Mouse (Mus musculus): ENCODE measurements around the gene Ssmem1. TPM values are rescaled to one million over a fixed set of nuclear protein-coding genes. Genes with fewer than 3 reads are reported as not detected.

The Ssmem1 gene
- total and polyA plus RNA-seq, 3 experiments = 0.16 TPM; not detected in 2

- 90% methylated on average over 6 of the region's 6 CpGs for WGBS
- intact Hi-C loops (cut with DNase I) = no loop called here
- no peaks in the 10 kb centered on the region for H3K79me2 ChIP-seq (replicated peaks; ENCODE audit: control insufficient read depth, insufficient read depth, low read length)
- no peaks in the 10 kb centered on the region for H3K36me3 ChIP-seq (ENCODE audit: control insufficient read depth, insufficient read depth, low read length)
- no peak for DNase-seq
- H3K4me3 ChIP-seq = no peak overlapping the region
- H3K27me3 ChIP-seq (ENCODE audit: control insufficient read depth, insufficient read depth, low read length) = no peaks in the 10 kb centered on the region
- H3K9ac ChIP-seq (ENCODE audit: low read depth, low read length) = no peak overlapping the region
- TF ChIP-seq CTCF (IDR thresholded peaks at IDR 0.05) = no peak
- H3K4me1 ChIP-seq (ENCODE audit: control insufficient read depth, insufficient read depth, low read length) = no peaks in the 10 kb centered on the region
- no peak overlapping the region for H3K27ac ChIP-seq
Measured at GRCm38 (mm10) chr6:30477784-30478183, 31.9 kb upstream of the Ssmem1 start.

DNA sequence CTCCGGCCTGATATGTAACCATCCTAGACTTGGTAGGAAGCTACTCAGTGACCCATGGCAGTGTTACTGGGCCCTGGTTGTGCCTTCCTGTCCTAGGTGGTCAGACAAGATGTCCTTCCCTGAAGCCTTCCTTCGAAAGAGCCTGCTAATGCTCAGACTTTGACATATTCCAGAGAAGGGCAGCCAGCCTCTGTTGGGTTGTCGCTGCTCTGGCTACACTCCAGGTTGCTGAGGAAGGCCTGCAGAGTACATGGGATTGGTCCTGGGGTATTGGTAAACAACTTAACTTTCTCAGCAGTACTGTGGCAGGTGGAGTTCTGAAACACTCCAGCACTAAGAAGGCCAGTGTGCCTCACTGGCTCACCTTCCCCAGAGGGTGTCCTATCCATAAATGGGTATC, 30.2 kb upstream of the Ssmem1 start:
- TF ChIP-seq CTCF (IDR thresholded peaks at IDR 0.05) = no peak
- no peak for TF ChIP-seq POLR2A (IDR thresholded peaks at IDR 0.05; ENCODE audit: insufficient read depth, low read depth, low read length)
- Histone ChIP-seq H3K27ac (no peak overlapping the region), H3K27me3 (ENCODE audit: control insufficient read depth, insufficient read depth, low read length) (no peaks in the 10 kb centered on the region), H3K79me2 (replicated peaks; ENCODE audit: control insufficient read depth, insufficient read depth, low read length) (no peaks in the 10 kb centered on the region), H3K4me1 (ENCODE audit: control insufficient read depth, insufficient read depth, low read length) (no peaks in the 10 kb centered on the region), H3K9ac (ENCODE audit: low read depth, low read length) (no peak overlapping the region), H3K4me3 (no peak overlapping the region), H3K36me3 (ENCODE audit: control insufficient read depth, insufficient read depth, low read length) (no peaks in the 10 kb centered on the region)
- intact Hi-C loops (cut with DNase I) = no loop called here
- no peak for DNase-seq
- 79% methylated on average over 3 of the region's 3 CpGs for WGBS

DNA sequence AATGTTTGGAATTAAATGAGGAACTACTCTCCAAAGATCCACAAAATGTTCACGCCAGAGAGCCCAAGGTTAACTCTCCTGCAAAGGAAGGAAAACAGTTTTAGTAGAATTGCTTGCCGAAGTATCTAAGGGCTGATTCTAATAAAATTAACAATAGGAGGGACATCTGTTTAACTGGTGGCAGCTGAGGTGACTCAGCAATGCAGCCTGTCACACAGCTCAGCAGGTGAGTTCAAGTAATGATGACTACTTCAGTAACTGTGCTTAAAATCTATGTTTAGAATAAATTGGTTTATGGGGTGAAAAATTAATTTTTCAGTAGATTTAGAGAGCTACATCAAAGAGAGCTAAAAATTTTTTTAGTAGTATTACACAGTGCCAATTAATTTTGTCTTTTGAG, 26.7 kb upstream of the Ssmem1 start:
- WGBS = 82% methylated on average over 2 of the region's 2 CpGs
- Histone ChIP-seq H3K4me3 (no peak overlapping the region), H3K27ac (no peak overlapping the region), H3K4me1 (ENCODE audit: control insufficient read depth, insufficient read depth, low read length) (no peaks in the 10 kb centered on the region), H3K36me3 (ENCODE audit: control insufficient read depth, insufficient read depth, low read length) (0 out of 2 replicates have a peak, but pooled peaks cover 2% of the 10 kb centered on the region), H3K27me3 (ENCODE audit: control insufficient read depth, insufficient read depth, low read length) (no peaks in the 10 kb centered on the region), H3K79me2 (replicated peaks; ENCODE audit: control insufficient read depth, insufficient read depth, low read length) (no peaks in the 10 kb centered on the region), H3K9ac (ENCODE audit: low read depth, low read length) (no peak overlapping the region)
- intact Hi-C loops (cut with DNase I) = no loop called here
- no peak for DNase-seq
- TF ChIP-seq EP300 (IDR thresholded peaks at IDR 0.05; ENCODE audit: insufficient read depth, low read depth, low read length) (no peak), POLR2A (IDR thresholded peaks at IDR 0.05; ENCODE audit: insufficient read depth, low read depth, low read length) (no peak), CTCF (IDR thresholded peaks at IDR 0.05) (no peak)

DNA sequence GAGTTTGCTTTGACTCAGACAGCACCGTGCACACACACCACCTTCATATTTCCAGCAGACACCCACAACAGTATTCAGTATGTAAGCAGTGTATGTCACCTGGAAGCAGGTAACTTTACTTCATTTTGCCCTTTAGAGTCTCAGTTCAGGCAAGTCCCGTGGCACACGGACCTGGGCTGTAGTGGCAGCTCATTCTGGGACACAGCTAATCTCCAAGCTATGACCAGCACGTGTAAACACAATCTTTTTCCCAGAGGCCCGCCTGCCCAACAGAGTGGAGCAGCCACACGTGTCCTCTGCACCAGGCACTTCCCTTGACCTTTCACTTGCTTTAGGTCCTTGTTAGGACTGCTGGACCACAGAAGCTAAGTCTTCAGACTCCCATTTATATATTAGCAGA, 23.1 kb upstream of the Ssmem1 start:
- 73% methylated on average over 6 of the region's 6 CpGs for WGBS
- intact Hi-C loops (cut with DNase I) = no loop called here
- no peak for DNase-seq

DNA sequence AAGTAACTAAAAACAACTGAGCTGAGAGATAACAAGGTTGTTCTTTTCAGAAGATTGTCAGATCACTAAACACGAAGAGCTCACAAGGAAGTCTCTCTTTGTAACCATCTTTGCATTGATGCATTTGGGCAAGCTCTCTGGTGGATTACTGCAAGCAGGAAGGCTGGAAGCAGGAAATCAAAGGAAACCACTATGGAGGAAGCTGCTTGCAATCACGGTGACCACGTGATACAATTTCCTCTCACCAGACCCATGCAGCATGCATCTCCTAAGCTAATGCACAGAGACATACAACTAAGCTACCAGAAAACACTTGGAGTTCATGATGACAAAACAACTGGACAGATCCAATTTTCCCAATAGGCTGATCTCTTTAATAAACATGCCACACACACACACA, 10.6 kb upstream of the Ssmem1 start:
- 43% methylated on average over 3 of the region's 3 CpGs for WGBS
- intact Hi-C loops (cut with DNase I) = no loop called here
- H3K27me3 ChIP-seq (ENCODE audit: control insufficient read depth, insufficient read depth, low read length) = no peaks in the 10 kb centered on the region
- no peak overlapping the region for H3K9ac ChIP-seq (ENCODE audit: low read depth, low read length)
- no peak overlapping the region for H3K27ac ChIP-seq
- no peaks in the 10 kb centered on the region for H3K4me1 ChIP-seq (ENCODE audit: control insufficient read depth, insufficient read depth, low read length)
- no peak overlapping the region for H3K4me3 ChIP-seq
- no peaks in the 10 kb centered on the region for H3K79me2 ChIP-seq (replicated peaks; ENCODE audit: control insufficient read depth, insufficient read depth, low read length)
- TF ChIP-seq CTCF (IDR thresholded peaks at IDR 0.05) (no peak), EP300 (IDR thresholded peaks at IDR 0.05; ENCODE audit: insufficient read depth, low read depth, low read length) (no peak), POLR2A (IDR thresholded peaks at IDR 0.05; ENCODE audit: insufficient read depth, low read depth, low read length) (no peak)
- DNase-seq = no peak
- H3K36me3 ChIP-seq (ENCODE audit: control insufficient read depth, insufficient read depth, low read length) = peaks cover 3% of the 10 kb centered on the region

More for the DNA sequence above, 23.1 kb upstream of the Ssmem1 start:
- Histone ChIP-seq H3K36me3 (ENCODE audit: control insufficient read depth, insufficient read depth, low read length) (peaks cover 2% of the 10 kb centered on the region; the same call in 1 of the 2 replicates), H3K27me3 (ENCODE audit: control insufficient read depth, insufficient read depth, low read length) (no peaks in the 10 kb centered on the region), H3K4me1 (ENCODE audit: control insufficient read depth, insufficient read depth, low read length) (no peaks in the 10 kb centered on the region), H3K9ac (ENCODE audit: low read depth, low read length) (no peak overlapping the region), H3K27ac (no peak overlapping the region), H3K4me3 (no peak overlapping the region), H3K79me2 (replicated peaks; ENCODE audit: control insufficient read depth, insufficient read depth, low read length) (no peaks in the 10 kb centered on the region)
- no peak for TF ChIP-seq POLR2A (IDR thresholded peaks at IDR 0.05; ENCODE audit: insufficient read depth, low read depth, low read length)
- no peak for TF ChIP-seq CTCF (IDR thresholded peaks at IDR 0.05)
- no peak for TF ChIP-seq EP300 (IDR thresholded peaks at IDR 0.05; ENCODE audit: insufficient read depth, low read depth, low read length)

DNA sequence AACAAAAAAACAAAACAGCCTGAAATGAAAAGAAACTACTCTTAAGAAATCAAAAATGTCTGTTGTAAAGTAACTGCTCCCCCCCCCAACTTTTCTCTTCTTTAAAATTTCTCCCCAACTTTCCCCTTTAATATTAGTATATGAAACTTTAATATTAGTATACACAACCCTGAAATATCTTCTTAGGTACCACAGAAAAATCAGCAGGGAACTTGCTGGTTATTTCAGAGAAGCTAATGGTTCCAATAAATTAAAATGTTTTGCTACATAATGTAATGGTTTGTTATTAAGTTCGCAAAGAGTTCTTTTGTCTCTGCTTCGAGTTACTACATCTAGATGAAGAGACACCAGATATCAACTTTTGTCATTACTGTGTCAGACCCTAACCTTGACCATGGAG, 825 bp upstream of the Ssmem1 start:
- H3K27me3 ChIP-seq (ENCODE audit: control insufficient read depth, insufficient read depth, low read length) = no peaks in the 10 kb centered on the region
- peak overlapping the region; percentile 71 for H3K4me3 ChIP-seq
- no peaks in the 10 kb centered on the region for H3K36me3 ChIP-seq (ENCODE audit: control insufficient read depth, insufficient read depth, low read length)
- WGBS = 14% methylated on average over 2 of the region's 2 CpGs
- intact Hi-C loops (cut with DNase I) = no loop called here
- DNase-seq = no peak
- H3K9ac ChIP-seq (ENCODE audit: low read depth, low read length) = peak overlapping the region; percentile 74
- H3K79me2 ChIP-seq (replicated peaks; ENCODE audit: control insufficient read depth, insufficient read depth, low read length) = no peaks in the 10 kb centered on the region
- no peaks in the 10 kb centered on the region for H3K4me1 ChIP-seq (ENCODE audit: control insufficient read depth, insufficient read depth, low read length)
- H3K27ac ChIP-seq = peak overlapping the region; percentile 85
- no peak for TF ChIP-seq CTCF (IDR thresholded peaks at IDR 0.05)
- TF ChIP-seq POLR2A (IDR thresholded peaks at IDR 0.05; ENCODE audit: insufficient read depth, low read depth, low read length) = no peak
- TF ChIP-seq EP300 (IDR thresholded peaks at IDR 0.05; ENCODE audit: insufficient read depth, low read depth, low read length) = no peak
